Mouse (Mus musculus) embryonic facial prominence, embryonic 14.5 days (tissue): Measurements from ENCODE around the gene Cdt1. TPM values are rescaled to one million over a fixed set of nuclear protein-coding genes. Genes with fewer than 3 reads are reported as not detected.
A peak's percentile ranks its signal among the peaks of the same experiment; 100 is the strongest.
"Not testable (repeated sequence)": the region's sequence is repeated elsewhere in the genome, so short reads cannot be mapped to it uniquely, and the experiment has no call there.

Source experiments
- ATAC-seq: fragments of 200-750 bp; cut with Nextera tagmentation; 2 replicates; pipeline ENCODE4 v1.8.0; 2017; ENCODE audit warnings: low read depth, moderate number of reproducible peaks, moderate TSS enrichment
- DNase-seq: peaks from one replicate; pipeline ENCODE4 v3.0.0-alpha.2; 2015; ENCODE audit warnings: low spot score
- H3K27ac ChIP-seq: fragments of 300-500 bp; sonication (generic); replicated peaks from 2 replicates; pipeline ENCODE4 v1.5.1; 2014; ENCODE audit warnings: low read depth, mild to moderate bottlenecking, low read length, moderate library complexity
- H3K27me3 ChIP-seq: fragments of 300-500 bp; sonication (generic); replicated peaks from 2 replicates; pipeline ENCODE4 v1.6.1; 2014; ENCODE audit warnings: low read length; ENCODE audit not compliant: control insufficient read depth, insufficient read depth
- H3K36me3 ChIP-seq: fragments of 300-500 bp; sonication (generic); 2 replicates; pipeline ENCODE4 v1.6.1; 2014; ENCODE audit warnings: low read length, mixed read lengths; ENCODE audit not compliant: control insufficient read depth, insufficient read depth
- H3K4me1 ChIP-seq: fragments of 300-500 bp; sonication (generic); 2 replicates; pipeline ENCODE4 v1.6.1; 2014; ENCODE audit warnings: antibody characterized with exemption, low read length; ENCODE audit not compliant: control insufficient read depth, insufficient read depth
- H3K4me2 ChIP-seq: fragments of 300-500 bp; sonication (generic); 2 replicates; pipeline ENCODE4 v1.6.1; 2014; ENCODE audit warnings: low read depth, mild to moderate bottlenecking, low read length, moderate library complexity, mixed read lengths
- H3K4me3 ChIP-seq: fragments of 300-500 bp; sonication (generic); 2 replicates; pipeline ENCODE4 v1.5.1; 2014; ENCODE audit warnings: low read depth, mild to moderate bottlenecking, low read length
- H3K9ac ChIP-seq: fragments of 300-500 bp; sonication (generic); 2 replicates; pipeline ENCODE4 v1.6.1; 2014; ENCODE audit warnings: low read depth, mild to moderate bottlenecking, low read length, moderate library complexity, mixed read lengths
- H3K9me3 ChIP-seq: fragments of 300-500 bp; sonication (generic); 2 replicates; pipeline ENCODE4 v1.6.1; 2016; ENCODE audit warnings: low read length; ENCODE audit not compliant: control insufficient read depth
- WGBS: fragments of 180-500 bp; shearing (Covaris S2); extraction: QIAGEN DNeasy Blood & Tissue Kit; methylation state at CpG from one replicate; pipeline ENCODE4 v1.1.7; 2014; 5-methylcytosine and 5-hydroxymethylcytosine counted together
- polyA plus RNA-seq: library from polyadenylated mRNA; unstranded; fragments of >200 nt; fragmentation: Nextera tagmentation; extraction: Ambion mirVana; gene quantifications from 2 replicates; pipeline ENCODE4 v1.2.1, GENCODE M21; 2014

Gene Cdt1
- polyA plus RNA-seq, 1 experiment from 2014 or later: 33.7 TPM

DNA sequence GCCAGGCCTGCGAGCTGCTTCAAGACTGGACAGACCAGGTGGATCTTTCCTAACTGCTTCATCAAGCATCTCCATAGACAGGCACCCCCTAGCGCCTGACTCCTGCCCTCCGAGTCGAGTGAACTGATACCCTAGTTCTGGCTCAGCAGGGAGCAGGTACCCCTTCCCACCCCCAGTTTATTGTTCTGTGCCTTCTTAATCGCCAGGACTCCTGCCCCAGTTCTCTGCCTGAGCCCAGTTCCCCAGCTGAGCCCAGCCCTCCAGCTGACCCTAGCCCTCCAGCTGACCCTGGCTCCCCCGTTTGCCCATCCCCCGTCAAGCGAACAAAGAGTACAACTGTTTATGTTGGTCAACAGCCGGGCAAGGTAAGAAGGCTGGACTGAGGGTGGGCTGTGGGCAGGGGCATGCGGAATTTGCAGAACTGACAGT is 1.1 kb downstream of the Cdt1 start:
- WGBS: 8% methylated on average over 10 of the region's 10 CpGs
- ATAC-seq (no peak), DNase-seq (peak; percentile 47)
- Histone ChIP-seq H3K4me1 (peaks cover 16% of the 10 kb centered on the region), H3K27me3 (no peaks in the 10 kb centered on the region), H3K9me3 (no peaks in the 10 kb centered on the region), H3K9ac (peak overlapping the region; percentile 97), H3K4me2 (peak overlapping the region; percentile 82), H3K4me3 (peak overlapping the region; percentile 92), H3K36me3 (peaks cover 48% of the 10 kb centered on the region), H3K27ac (no peak overlapping the region; the same call in 1 of the 2 replicates)

DNA sequence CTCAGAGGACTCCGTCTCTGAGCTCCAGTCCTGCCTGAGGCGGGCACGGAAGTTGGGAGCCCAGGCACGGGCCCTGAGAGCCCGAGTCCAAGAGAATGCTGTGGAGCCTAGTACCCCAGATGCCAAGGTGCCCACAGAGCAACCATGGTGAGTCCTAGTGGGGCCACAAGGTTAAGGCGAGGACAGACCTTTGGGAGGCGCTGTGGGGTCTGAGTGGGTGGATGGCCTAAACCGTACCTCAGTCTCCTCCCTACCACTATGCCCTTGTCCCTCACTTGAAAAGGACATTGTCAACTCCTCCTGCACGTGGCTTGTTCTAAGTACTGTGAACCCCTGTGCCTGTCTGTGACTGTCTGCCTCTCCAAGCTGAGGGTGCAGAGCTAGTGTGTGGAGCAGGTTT is 1.5 kb downstream of the Cdt1 start:
- 53% methylated on average over 7 of the region's 9 CpGs for WGBS
- peaks cover 52% of the 10 kb centered on the region for H3K36me3 ChIP-seq
- H3K27ac ChIP-seq: no peak overlapping the region

DNA sequence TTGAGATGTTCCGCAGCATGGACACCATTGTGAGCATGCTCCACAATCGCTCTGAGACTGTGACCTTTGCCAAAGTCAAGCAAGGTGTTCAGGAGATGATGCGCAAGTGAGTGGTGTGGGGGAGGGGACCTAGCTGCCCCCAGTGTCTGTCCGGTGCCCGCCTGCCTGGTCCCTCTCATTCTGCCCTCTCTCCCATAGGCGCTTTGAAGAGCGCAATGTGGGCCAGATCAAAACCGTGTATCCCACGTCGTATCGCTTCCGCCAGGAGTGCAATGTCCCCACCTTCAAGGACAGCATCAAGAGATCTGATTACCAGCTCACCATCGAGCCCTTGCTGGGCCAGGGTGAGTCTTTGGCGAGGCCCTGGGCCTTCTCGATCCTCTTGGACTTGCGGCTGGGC is 2.2 kb downstream of the Cdt1 start:
- H3K9ac ChIP-seq: no peak overlapping the region
- peak overlapping the region; percentile 82; the same call in 1 of the 2 replicates for H3K4me2 ChIP-seq
- peaks cover 18% of the 10 kb centered on the region for H3K4me1 ChIP-seq
- no peaks in the 10 kb centered on the region for H3K9me3 ChIP-seq
- 95% methylated on average over 16 of the region's 16 CpGs for WGBS
- no peak overlapping the region for H3K4me3 ChIP-seq
- H3K36me3 ChIP-seq: peaks cover 57% of the 10 kb centered on the region
- no peaks in the 10 kb centered on the region for H3K27me3 ChIP-seq
- no peak for ATAC-seq
- DNase-seq: no peak
- H3K27ac ChIP-seq: no peak overlapping the region

More for the DNA sequence above, 1.5 kb downstream of the Cdt1 start:
- H3K9ac ChIP-seq: peak overlapping the region; percentile 97
- peak overlapping the region; percentile 92 for H3K4me3 ChIP-seq
- peak overlapping the region; percentile 82 for H3K4me2 ChIP-seq
- no peaks in the 10 kb centered on the region for H3K9me3 ChIP-seq
- no peak for ATAC-seq
- H3K27me3 ChIP-seq: no peaks in the 10 kb centered on the region
- no peak for DNase-seq
- peaks cover 16% of the 10 kb centered on the region for H3K4me1 ChIP-seq

DNA sequence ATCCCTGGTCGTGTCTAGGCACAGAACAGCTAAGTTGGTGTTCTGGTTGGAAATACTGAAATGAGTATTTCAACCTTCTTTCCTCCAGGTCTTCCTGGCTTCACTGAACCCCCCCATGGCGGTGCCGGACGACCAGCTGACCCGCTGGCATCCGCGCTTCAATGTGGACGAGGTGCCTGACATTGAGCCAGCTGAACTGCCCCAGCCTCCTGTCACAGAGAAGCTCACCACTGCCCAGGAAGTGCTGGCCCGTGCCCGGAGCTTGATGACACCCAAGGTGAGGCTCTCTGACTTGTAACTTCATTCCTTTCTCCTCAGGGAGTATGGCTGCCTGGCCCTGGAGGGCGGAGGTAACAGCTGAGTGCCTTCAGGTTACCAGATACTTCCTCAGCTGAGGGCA is 3.3 kb downstream of the Cdt1 start:
- no peak for ATAC-seq
- no peak for DNase-seq
- no peak overlapping the region for H3K27ac ChIP-seq
- no peak overlapping the region for H3K4me3 ChIP-seq
- WGBS: 94% methylated on average over 11 of the region's 11 CpGs
- H3K36me3 ChIP-seq: peaks cover 57% of the 10 kb centered on the region
- no peaks in the 10 kb centered on the region for H3K27me3 ChIP-seq
- H3K9me3 ChIP-seq: no peaks in the 10 kb centered on the region
- peaks cover 29% of the 10 kb centered on the region for H3K4me1 ChIP-seq
- H3K9ac ChIP-seq: no peak overlapping the region
- H3K4me2 ChIP-seq: no peak overlapping the region

DNA sequence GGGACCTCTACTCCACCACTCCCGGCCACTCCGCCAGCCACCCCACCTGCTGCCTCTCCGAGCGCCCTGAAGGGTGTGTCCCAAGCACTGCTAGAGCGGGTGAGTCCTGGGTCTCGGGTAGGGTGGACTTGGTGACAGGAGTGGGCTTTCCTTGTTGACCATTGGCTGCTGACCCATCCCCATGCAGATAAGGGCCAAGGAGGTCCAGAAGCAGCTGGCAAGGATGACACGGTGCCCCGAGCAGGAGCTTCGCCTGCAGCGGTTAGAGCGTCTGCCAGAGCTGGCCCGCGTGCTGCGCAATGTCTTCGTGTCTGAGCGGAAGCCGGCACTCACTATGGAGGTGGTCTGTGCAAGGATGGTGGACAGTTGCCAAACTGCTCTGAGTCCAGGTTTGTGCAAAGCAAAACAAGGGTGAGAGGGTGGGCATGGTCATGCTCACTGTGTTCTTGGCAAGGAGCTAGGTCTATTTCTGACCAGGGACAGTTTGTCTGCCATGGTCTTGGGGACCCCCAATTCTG is 4.0 kb downstream of the Cdt1 start:
- peaks cover 24% of the 10 kb centered on the region for H3K4me1 ChIP-seq
- peaks cover 57% of the 10 kb centered on the region for H3K36me3 ChIP-seq
- no peaks in the 10 kb centered on the region for H3K9me3 ChIP-seq
- H3K27ac ChIP-seq: no peak overlapping the region
- DNase-seq (no peak), ATAC-seq (no peak)
- no peaks in the 10 kb centered on the region for H3K27me3 ChIP-seq
- H3K4me2 ChIP-seq: no peak overlapping the region
- WGBS: 95% methylated on average over 16 of the region's 17 CpGs
- no peak overlapping the region for H3K9ac ChIP-seq
- no peak overlapping the region for H3K4me3 ChIP-seq

DNA sequence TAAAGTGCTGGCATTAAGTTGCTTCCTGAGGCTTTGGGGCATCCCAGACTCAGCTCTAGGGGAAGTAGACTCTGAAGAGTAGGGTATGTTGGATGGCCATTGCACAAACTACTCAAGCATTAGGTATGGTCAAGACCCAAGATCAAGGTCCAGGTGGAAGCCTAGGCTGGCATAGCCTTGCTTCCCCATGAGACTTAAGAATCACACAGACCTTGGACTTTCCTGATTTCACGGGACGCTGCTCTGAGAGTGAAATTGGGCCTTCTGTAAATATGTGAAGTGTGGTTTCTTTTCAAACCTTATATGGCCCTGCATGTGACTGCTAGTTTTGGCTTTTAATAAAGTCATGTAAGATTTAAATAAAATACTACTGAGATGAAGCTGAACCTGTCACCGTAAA is 4.9 kb downstream of the Cdt1 start:
- ATAC-seq (no peak), DNase-seq (no peak)
- Histone ChIP-seq H3K4me3 (no peak overlapping the region), H3K4me1 (peaks cover 25% of the 10 kb centered on the region), H3K9ac (no peak overlapping the region), H3K4me2 (no peak overlapping the region), H3K9me3 (no peaks in the 10 kb centered on the region), H3K27ac (no peak overlapping the region), H3K36me3 (peaks cover 57% of the 10 kb centered on the region), H3K27me3 (no peaks in the 10 kb centered on the region)
- 89% methylated on average over 3 of the region's 3 CpGs for WGBS

DNA sequence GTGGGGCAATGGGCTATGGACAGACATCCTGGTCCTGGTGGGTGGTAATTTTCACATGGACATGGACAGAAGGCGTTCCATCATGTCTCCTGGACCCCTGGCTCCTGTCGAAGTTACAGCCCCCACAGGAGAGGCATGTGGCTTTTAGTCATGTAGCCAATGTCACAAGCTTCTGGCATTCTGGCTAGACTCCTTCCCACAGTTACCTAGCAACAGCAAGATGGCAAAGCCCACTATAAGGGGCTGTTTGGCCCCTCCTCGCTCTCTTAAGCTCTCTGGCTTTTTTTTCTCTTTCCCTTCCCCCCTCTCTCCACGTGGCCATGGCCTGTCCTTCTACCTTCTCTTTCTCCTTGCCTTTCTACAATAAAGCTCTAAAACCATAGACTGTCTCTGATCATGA is 5.4 kb downstream of the Cdt1 start:
- not testable (repeated sequence) for H3K27ac ChIP-seq, H3K4me2 ChIP-seq, DNase-seq, H3K9me3 ChIP-seq, H3K9ac ChIP-seq, H3K27me3 ChIP-seq, H3K4me3 ChIP-seq, ATAC-seq
- peaks cover 57% of the 10 kb centered on the region for H3K36me3 ChIP-seq
- H3K4me1 ChIP-seq: peaks cover 25% of the 10 kb centered on the region
- 50% methylated on average over 4 of the region's 4 CpGs for WGBS

DNA sequence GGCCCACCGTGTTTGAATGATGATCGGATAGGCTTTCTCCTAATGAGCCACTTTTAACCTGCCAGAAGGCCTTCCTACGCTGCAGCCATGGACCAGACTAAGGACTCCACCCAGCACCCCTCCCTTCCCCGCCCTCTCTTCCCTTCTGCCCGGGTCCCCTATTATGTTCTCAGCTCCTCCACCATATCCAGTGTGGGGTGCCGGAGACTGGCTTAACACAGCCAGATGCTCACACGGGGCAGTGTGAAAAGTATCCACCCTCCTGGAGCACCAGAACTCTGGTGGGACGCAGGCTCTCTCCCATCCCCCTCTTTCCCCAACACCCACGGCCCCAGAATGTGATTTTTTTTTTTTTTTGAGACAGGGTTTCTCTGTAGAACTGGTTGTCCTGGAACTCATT is 5.8 kb downstream of the Cdt1 start:
- H3K4me1 ChIP-seq: peaks cover 25% of the 10 kb centered on the region
- peaks cover 57% of the 10 kb centered on the region for H3K36me3 ChIP-seq
- no peaks in the 10 kb centered on the region for H3K27me3 ChIP-seq
- H3K27ac ChIP-seq: no peak overlapping the region
- 68% methylated on average over 9 of the region's 9 CpGs for WGBS
- no peak overlapping the region for H3K4me2 ChIP-seq
- H3K9ac ChIP-seq: no peak overlapping the region
- DNase-seq (no peak), ATAC-seq (no peak)
- H3K4me3 ChIP-seq: no peak overlapping the region
- H3K9me3 ChIP-seq: no peaks in the 10 kb centered on the region

DNA sequence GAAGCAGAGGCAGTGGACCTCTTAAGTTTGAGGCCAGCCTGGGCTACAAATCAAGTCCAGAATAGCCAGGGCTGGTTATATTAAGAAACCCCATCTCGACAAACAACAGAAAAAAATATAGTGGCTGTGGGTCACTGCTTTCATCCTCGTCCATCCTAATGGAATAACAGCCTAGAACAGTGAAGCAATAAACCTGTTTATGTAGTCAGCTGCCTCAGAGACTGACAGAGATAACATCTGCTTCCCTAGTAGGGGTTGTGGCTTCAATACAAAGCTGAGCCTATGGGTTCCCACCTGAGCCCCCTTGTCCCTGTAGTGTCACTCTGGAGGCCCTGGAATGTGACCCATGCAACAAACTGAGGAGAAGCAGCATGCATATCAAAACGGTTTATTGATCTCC is 6.4 kb downstream of the Cdt1 start:
- no peaks in the 10 kb centered on the region for H3K9me3 ChIP-seq
- H3K4me1 ChIP-seq: peaks cover 21% of the 10 kb centered on the region
- H3K9ac ChIP-seq: no peak overlapping the region
- peaks cover 54% of the 10 kb centered on the region for H3K36me3 ChIP-seq
- H3K27ac ChIP-seq: no peak overlapping the region
- no peak overlapping the region for H3K4me2 ChIP-seq
- no peak for DNase-seq
- H3K27me3 ChIP-seq: no peaks in the 10 kb centered on the region
- no peak for ATAC-seq
- WGBS: 61% methylated on average over 3 of the region's 3 CpGs
- no peak overlapping the region for H3K4me3 ChIP-seq
